Mouse (Mus musculus) megakaryocyte, embryonic 14.5 days (primary cell): ENCODE results near the gene Cs. TPM values are rescaled to one million over a fixed set of nuclear protein-coding genes. Genes with fewer than 3 reads are reported as not detected.

Source experiments
- H3K27me3 ChIP-seq: replicated peaks from 2 replicates; pipeline ENCODE3; 2012; ENCODE audit warnings: inconsistent platforms
- H3K36me3 ChIP-seq: replicated peaks from 2 replicates; pipeline ENCODE3; 2012; ENCODE audit warnings: low read length, inconsistent platforms, mixed read lengths
- H3K4me1 ChIP-seq: 2 replicates; pipeline ENCODE4 v1.6.1; 2012; ENCODE audit warnings: inconsistent platforms
- H3K4me3 ChIP-seq: replicated peaks from 2 replicates; pipeline ENCODE3; 2012; ENCODE audit warnings: moderate library complexity, mild to moderate bottlenecking, inconsistent platforms
- H3K9me3 ChIP-seq: 2 replicates; pipeline ENCODE4 v1.6.1; 2012; ENCODE audit warnings: inconsistent platforms
- FLI1 ChIP-seq: IDR thresholded peaks from 2 replicates; pipeline ENCODE4 v1.6.1; 2012; ENCODE audit warnings: low read length, inconsistent platforms, mixed read lengths
- GATA1 ChIP-seq: IDR thresholded peaks from 3 replicates; pipeline ENCODE4 v1.6.1; 2012; ENCODE audit warnings: mixed read lengths, low read length, inconsistent platforms, borderline replicate concordance
- polyA plus RNA-seq: library from polyadenylated mRNA; stranded (reverse); fragments of >175 nt; gene quantifications from 2 replicates; pipeline ENCODE4 v1.2.3, GENCODE M21; 2012; ENCODE audit warnings: low replicate concordance; ENCODE audit not compliant: insufficient read depth

Gene Cs
- polyA plus RNA-seq, 1 experiment: 12.1 TPM

GRCm38 (mm10) chr10:128401056-128401455, 63.5 kb downstream of the Cs start, which contains the start of gene Slc39a5:
TSS of gene Slc39a5 (minus strand) at chr10:128401229.
- peaks cover 77% of the 10 kb centered on the region for H3K36me3 ChIP-seq
- no peak within 1 kb of the TSS for H3K4me3 ChIP-seq
- H3K9me3 ChIP-seq: no peaks in the 10 kb centered on the region
- TF ChIP-seq GATA1: no peak
- no peak for TF ChIP-seq FLI1
- peaks cover 23% of the 10 kb centered on the region for H3K4me1 ChIP-seq
- no peaks in the 10 kb centered on the region for H3K27me3 ChIP-seq

- no peaks in the 10 kb centered on the region for H3K9me3 ChIP-seq
- H3K4me1 ChIP-seq: peaks cover 27% of the 10 kb centered on the region
- H3K36me3 ChIP-seq: peaks cover 77% of the 10 kb centered on the region
- no peaks in the 10 kb centered on the region for H3K27me3 ChIP-seq
- no peak overlapping the region for H3K4me3 ChIP-seq
- TF ChIP-seq FLI1 (no peak), GATA1 (no peak)
Observed at GRCm38 (mm10) chr10:128401638-128402037, 64.1 kb downstream of the Cs start.

GRCm38 (mm10) chr10:128403931-128404330, 66.4 kb downstream of the Cs start:
- Histone ChIP-seq H3K9me3 (no peaks in the 10 kb centered on the region), H3K27me3 (no peaks in the 10 kb centered on the region), H3K4me1 (peaks cover 22% of the 10 kb centered on the region), H3K36me3 (peaks cover 88% of the 10 kb centered on the region), H3K4me3 (no peak overlapping the region)
- no peak for TF ChIP-seq FLI1
- TF ChIP-seq GATA1: no peak

DNA sequence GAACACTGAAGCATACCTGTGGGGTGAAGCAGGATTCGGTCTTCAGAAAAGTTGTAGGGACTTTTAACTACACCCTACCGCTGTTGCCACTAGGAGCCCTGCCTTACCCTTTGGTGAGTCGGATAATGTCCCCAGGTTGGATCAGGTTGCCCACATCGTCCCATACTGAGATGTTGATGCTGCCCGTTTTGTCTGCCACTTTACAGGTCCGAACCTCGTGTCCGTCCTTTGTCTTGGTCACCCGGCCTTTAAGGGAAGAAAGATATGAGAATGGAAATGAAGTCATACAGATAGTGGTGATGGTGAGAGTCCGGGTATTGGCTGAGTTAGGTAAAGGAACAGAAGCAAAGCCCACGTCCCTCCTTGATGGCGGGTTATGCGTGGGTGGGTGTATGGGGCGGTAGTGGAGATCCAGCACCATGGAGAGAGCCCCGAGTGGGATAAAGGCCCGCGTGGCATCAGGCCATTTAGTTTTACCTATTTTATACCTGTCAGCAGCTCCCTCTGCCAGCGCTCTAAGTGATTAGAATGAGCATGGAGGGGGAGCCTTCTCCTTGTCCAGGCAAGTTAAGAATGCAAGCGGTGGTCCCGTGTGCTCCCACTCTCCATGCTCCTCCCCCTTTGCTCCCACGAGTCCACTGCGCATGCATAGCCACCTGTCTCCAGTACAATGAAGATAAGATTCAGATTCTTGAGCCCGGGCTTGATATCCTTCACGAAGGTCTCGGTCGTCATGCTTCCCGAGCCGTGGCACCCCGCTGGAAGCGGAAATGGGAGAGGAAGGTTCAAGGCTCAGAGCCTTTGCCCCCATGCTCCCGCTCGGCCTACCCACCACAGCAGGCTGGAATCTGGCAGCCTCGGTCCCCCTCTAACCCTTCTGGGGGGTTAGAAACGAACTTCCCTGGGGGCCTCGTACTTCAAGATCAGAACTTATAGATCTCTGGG, 71.3 kb downstream of the Cs start:
- H3K36me3 ChIP-seq: peaks cover 52% of the 10 kb centered on the region
- peak overlapping the region; percentile 94 for H3K4me3 ChIP-seq
- no peaks in the 10 kb centered on the region for H3K27me3 ChIP-seq
- no peak for TF ChIP-seq FLI1
- no peak for TF ChIP-seq GATA1
- no peaks in the 10 kb centered on the region for H3K9me3 ChIP-seq
- H3K4me1 ChIP-seq: peaks cover 54% of the 10 kb centered on the region

- TF ChIP-seq FLI1 (no peak), GATA1 (no peak)
- no peaks in the 10 kb centered on the region for H3K27me3 ChIP-seq
- peak overlapping the region; percentile 94 for H3K4me3 ChIP-seq
- H3K36me3 ChIP-seq: peaks cover 55% of the 10 kb centered on the region
- H3K9me3 ChIP-seq: no peaks in the 10 kb centered on the region
- H3K4me1 ChIP-seq: peaks cover 63% of the 10 kb centered on the region
Observed at GRCm38 (mm10) chr10:128409692-128410559, 72.4 kb downstream of the Cs start.

GRCm38 (mm10) chr10:128410560-128410845, 73.0 kb downstream of the Cs start:
- no peak for TF ChIP-seq GATA1
- no peak for TF ChIP-seq FLI1
- Histone ChIP-seq H3K9me3 (no peaks in the 10 kb centered on the region), H3K27me3 (no peaks in the 10 kb centered on the region), H3K4me1 (peaks cover 64% of the 10 kb centered on the region), H3K36me3 (peaks cover 56% of the 10 kb centered on the region), H3K4me3 (peak overlapping the region; percentile 94)

GRCm38 (mm10) chr10:128411211-128412054, 73.9 kb downstream of the Cs start, which contains the start of the genes Nabp2 and Rnf41:
TSS of gene Nabp2 (minus strand) at chr10:128411492.
TSS of gene Rnf41 (plus strand) at chr10:128411657.
- H3K4me3 ChIP-seq: peak within 1 kb of the TSS; percentile 94
- TF ChIP-seq FLI1 (0 out of 2 replicates have a peak, but pooled peaks have one; percentile 28), GATA1 (no peak)
- H3K9me3 ChIP-seq: no peaks in the 10 kb centered on the region
- H3K36me3 ChIP-seq: peaks cover 55% of the 10 kb centered on the region
- peaks cover 57% of the 10 kb centered on the region for H3K4me1 ChIP-seq
- no peaks in the 10 kb centered on the region for H3K27me3 ChIP-seq

- H3K4me1 ChIP-seq: peaks cover 61% of the 10 kb centered on the region
- H3K9me3 ChIP-seq: no peaks in the 10 kb centered on the region
- peak overlapping the region; percentile 94 for H3K4me3 ChIP-seq
- H3K27me3 ChIP-seq: no peaks in the 10 kb centered on the region
- TF ChIP-seq GATA1: no peak
- no peak for TF ChIP-seq FLI1
- peaks cover 55% of the 10 kb centered on the region for H3K36me3 ChIP-seq
Observed at GRCm38 (mm10) chr10:128412055-128412381, 74.5 kb downstream of the Cs start.

Other genes with a start within 250 kb of the Cs start
- 6.9 and 16.7 TPM in 2 replicates for gene Baz2a, start 246.2 kb upstream of the Cs start, polyA plus RNA-seq
- 1.6 and 7.6 TPM in 2 replicates for gene Rbms2, start 157.4 kb upstream of the Cs start, polyA plus RNA-seq
- gene Gls2, start 143.3 kb upstream of the Cs start, polyA plus RNA-seq: 1.8 TPM in 1 of 2 replicates, not detected in the other
- 0.73 TPM in 1 of 2 replicates, not detected in the other for gene Spryd4, start 125.9 kb upstream of the Cs start, polyA plus RNA-seq
- gene Mip, start 111.9 kb upstream of the Cs start, polyA plus RNA-seq: not detected in 2 replicates
- gene Timeless, start 105.7 kb upstream of the Cs start, polyA plus RNA-seq: 2.2 and 8.3 TPM in 2 replicates
- not detected in 2 replicates for gene Apon, start 83.6 kb upstream of the Cs start, polyA plus RNA-seq
- gene Apof, start 69.1 kb upstream of the Cs start, polyA plus RNA-seq: not detected in 2 replicates
- gene Stat2, start 67.2 kb upstream of the Cs start, polyA plus RNA-seq: 8.1 and 18.2 TPM in 2 replicates
- 0.49 TPM in 1 of 2 replicates, not detected in the other for gene Il23a, start 39.0 kb upstream of the Cs start, polyA plus RNA-seq
- gene Pan2, start 34.4 kb upstream of the Cs start, polyA plus RNA-seq: 0.91 and 1.1 TPM in 2 replicates
- gene Cnpy2, start 15.3 kb upstream of the Cs start, polyA plus RNA-seq: 29.0 and 98.4 TPM in 2 replicates
- gene Coq10a, start 31.3 kb downstream of the Cs start, polyA plus RNA-seq: 5.0 and 18.0 TPM in 2 replicates
- gene Ankrd52, start 39.4 kb downstream of the Cs start, polyA plus RNA-seq: 18.3 and 19.7 TPM in 2 replicates
- not detected in 2 replicates for gene Slc39a5, start 63.5 kb downstream of the Cs start, polyA plus RNA-seq
- 458 and 1,055 TPM in 2 replicates for gene Nabp2, start 73.8 kb downstream of the Cs start, polyA plus RNA-seq
- 17.0 and 19.5 TPM in 2 replicates for gene Rnf41, start 73.9 kb downstream of the Cs start, polyA plus RNA-seq
- 86.7 and 138 TPM in 2 replicates for gene Smarcc2, start 121.5 kb downstream of the Cs start, polyA plus RNA-seq
- 175 and 2,406 TPM in 2 replicates for gene Myl6, start 156.4 kb downstream of the Cs start, polyA plus RNA-seq
- 9.5 and 15.9 TPM in 2 replicates for gene Myl6b, start 161.0 kb downstream of the Cs start, polyA plus RNA-seq
- gene Esyt1, start 188.1 kb downstream of the Cs start, polyA plus RNA-seq: 48.5 and 62.5 TPM in 2 replicates
- gene Zc3h10, start 210.0 kb downstream of the Cs start, polyA plus RNA-seq: 21.5 and 24.2 TPM in 2 replicates
- 1,477 and 10,817 TPM in 2 replicates for gene Rpl41, start 211.6 kb downstream of the Cs start, polyA plus RNA-seq
- gene Pa2g4, start 228.3 kb downstream of the Cs start, polyA plus RNA-seq: 407 and 451 TPM in 2 replicates